Mouse (Mus musculus): ENCODE data around the gene Tmc5. TPM values are rescaled to one million over a fixed set of nuclear protein-coding genes. Genes with fewer than 3 reads are reported as not detected.

Gene Tmc5
- polyA plus RNA-seq, 1 experiment, result not detected

DNA sequence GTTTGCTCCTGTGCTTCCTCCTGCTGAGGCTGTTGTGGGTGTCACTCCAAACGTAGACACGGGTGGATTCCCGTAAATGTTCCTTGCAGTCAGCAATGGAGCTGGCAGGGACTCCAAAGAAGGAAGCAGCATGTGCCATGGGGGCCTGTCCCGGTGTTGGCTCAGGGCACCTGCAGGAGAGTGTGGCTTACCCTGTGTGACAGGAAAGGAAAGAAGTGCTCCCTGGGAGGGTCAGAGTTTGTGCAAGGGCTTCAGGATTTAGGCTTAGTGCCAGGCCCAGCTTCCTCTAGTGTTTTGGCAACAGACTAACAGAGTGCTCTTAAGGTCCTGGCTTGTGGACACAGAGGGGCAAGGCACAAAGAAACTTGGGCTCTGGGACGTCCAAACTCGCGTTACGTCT lies 7.7 kb downstream of the Tmc5 start:
- 80% methylated on average over 8 of the region's 8 CpGs for WGBS
- H3K4me3 ChIP-seq (ENCODE audit: extremely low read depth, insufficient read depth, insufficient read length), result no peak overlapping the region
- DNase-seq (ENCODE audit: low read depth in 1 of 2, low spot score in 2 of 2), result no peak

DNA sequence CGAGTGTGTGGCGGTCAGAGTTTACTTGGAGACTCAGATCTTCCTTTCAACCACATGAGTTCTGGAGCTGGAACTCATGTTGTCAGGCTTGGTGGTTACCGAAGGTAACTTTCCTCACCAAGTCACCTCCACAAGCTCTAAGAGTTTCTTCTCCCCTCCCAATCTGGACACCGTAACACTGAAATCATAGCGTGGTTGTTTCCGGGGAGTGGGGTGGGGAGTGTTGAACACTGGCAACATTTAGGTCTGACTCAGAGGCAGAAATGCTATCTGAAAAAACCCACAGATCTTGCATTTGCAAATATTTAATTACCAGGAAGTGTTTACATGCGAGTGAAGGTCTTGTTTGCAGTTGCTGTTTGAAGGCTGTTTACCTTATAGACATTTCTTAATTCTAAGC lies 12.7 kb downstream of the Tmc5 start:
- no peak for DNase-seq (ENCODE audit: low read depth in 1 of 2, low spot score in 2 of 2)
- 91% methylated on average over 7 of the region's 7 CpGs for WGBS
- Histone ChIP-seq H3K36me3 (ENCODE audit: control insufficient read depth, insufficient read depth, low read length) (no peaks in the 10 kb centered on the region), H3K4me3 (ENCODE audit: extremely low read depth, insufficient read depth, insufficient read length) (no peak overlapping the region), H3K4me1 (ENCODE audit: control insufficient read depth, insufficient read depth, insufficient read length) (no peaks in the 10 kb centered on the region), H3K27me3 (ENCODE audit: control insufficient read depth, insufficient read depth, low read length) (no peaks in the 10 kb centered on the region), H3K27ac (ENCODE audit: insufficient read depth, low read length) (no peak overlapping the region)
- TF ChIP-seq POLR2A (IDR thresholded peaks at IDR 0.05; ENCODE audit: low read depth, low read length) (no peak), CTCF (IDR thresholded peaks at IDR 0.05; ENCODE audit: extremely low read depth, insufficient read depth, insufficient read length, insufficient replicate concordance) (no peak)

More for the DNA sequence above, 7.7 kb downstream of the Tmc5 start:
- H3K36me3 ChIP-seq (ENCODE audit: control insufficient read depth, insufficient read depth, low read length), result no peaks in the 10 kb centered on the region
- H3K27me3 ChIP-seq (ENCODE audit: control insufficient read depth, insufficient read depth, low read length), result no peaks in the 10 kb centered on the region
- no peaks in the 10 kb centered on the region for H3K4me1 ChIP-seq (ENCODE audit: control insufficient read depth, insufficient read depth, insufficient read length)
- TF ChIP-seq CTCF (IDR thresholded peaks at IDR 0.05; ENCODE audit: extremely low read depth, insufficient read depth, insufficient read length, insufficient replicate concordance) (no peak), POLR2A (IDR thresholded peaks at IDR 0.05; ENCODE audit: low read depth, low read length) (no peak)
- no peak overlapping the region for H3K27ac ChIP-seq (ENCODE audit: insufficient read depth, low read length)

DNA sequence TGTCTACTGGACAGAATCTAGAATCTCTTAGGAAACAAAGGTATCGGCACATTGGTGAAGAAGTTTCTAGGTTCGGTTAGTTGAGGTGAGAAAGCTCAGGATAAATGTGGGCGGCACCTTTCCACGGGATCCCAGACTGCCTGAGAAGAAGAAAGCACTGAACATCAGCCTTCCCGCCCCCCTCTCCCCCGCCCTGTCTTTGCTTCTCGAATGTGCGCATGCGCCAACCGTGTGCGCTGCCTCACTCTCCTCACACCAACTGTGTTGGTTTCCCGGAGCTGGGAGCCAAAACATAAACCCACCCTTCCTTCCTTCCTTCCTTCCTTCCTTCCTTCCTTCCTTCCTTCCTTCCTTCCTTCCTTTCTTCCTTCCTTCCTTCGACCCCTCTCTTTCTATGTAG lies 13.6 kb downstream of the Tmc5 start:
- Histone ChIP-seq H3K4me3 (ENCODE audit: extremely low read depth, insufficient read depth, insufficient read length) (no peak overlapping the region), H3K27me3 (ENCODE audit: control insufficient read depth, insufficient read depth, low read length) (no peaks in the 10 kb centered on the region), H3K27ac (ENCODE audit: insufficient read depth, low read length) (no peak overlapping the region), H3K4me1 (ENCODE audit: control insufficient read depth, insufficient read depth, insufficient read length) (no peaks in the 10 kb centered on the region), H3K36me3 (ENCODE audit: control insufficient read depth, insufficient read depth, low read length) (no peaks in the 10 kb centered on the region)
- TF ChIP-seq CTCF (IDR thresholded peaks at IDR 0.05; ENCODE audit: extremely low read depth, insufficient read depth, insufficient read length, insufficient replicate concordance), result no peak
- no peak for TF ChIP-seq POLR2A (IDR thresholded peaks at IDR 0.05; ENCODE audit: low read depth, low read length)
- DNase-seq (ENCODE audit: low read depth in 1 of 2, low spot score in 2 of 2), result no peak
- WGBS, result 87% methylated on average over 13 of the region's 13 CpGs

DNA sequence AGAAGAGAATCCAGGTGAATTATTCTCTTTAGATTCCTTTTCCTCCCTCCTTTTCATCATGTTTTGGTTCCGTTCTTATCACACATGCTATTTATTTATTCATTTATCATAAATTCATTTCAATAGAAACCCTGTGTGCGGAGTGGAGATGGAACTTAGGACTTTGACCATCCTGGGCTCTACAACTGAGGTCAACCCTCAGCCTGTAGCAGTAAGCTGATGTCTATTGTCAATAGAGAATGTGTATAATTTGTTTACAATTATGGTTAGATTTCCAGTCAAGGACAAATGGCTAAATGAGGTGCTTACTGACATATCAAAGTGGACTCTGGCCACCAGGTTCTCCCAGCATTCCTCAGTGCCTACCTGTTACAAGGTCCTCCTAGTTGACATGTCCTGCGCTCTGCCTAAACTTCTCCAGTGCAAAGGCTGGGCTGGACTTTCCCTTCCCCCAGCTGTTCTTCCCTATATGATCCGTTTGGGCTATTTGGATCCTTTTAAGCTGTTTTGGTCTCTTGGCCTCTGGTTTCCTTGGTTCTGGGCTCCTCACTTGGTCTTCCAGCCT lies 14.2 kb downstream of the Tmc5 start:
- TF ChIP-seq POLR2A (IDR thresholded peaks at IDR 0.05; ENCODE audit: low read depth, low read length) (no peak), CTCF (IDR thresholded peaks at IDR 0.05; ENCODE audit: extremely low read depth, insufficient read depth, insufficient read length, insufficient replicate concordance) (no peak)
- Histone ChIP-seq H3K27me3 (ENCODE audit: control insufficient read depth, insufficient read depth, low read length) (no peaks in the 10 kb centered on the region), H3K36me3 (ENCODE audit: control insufficient read depth, insufficient read depth, low read length) (no peaks in the 10 kb centered on the region), H3K4me3 (ENCODE audit: extremely low read depth, insufficient read depth, insufficient read length) (no peak overlapping the region), H3K4me1 (ENCODE audit: control insufficient read depth, insufficient read depth, insufficient read length) (no peaks in the 10 kb centered on the region), H3K27ac (ENCODE audit: insufficient read depth, low read length) (no peak overlapping the region)
- no peak for DNase-seq (ENCODE audit: low read depth in 1 of 2, low spot score in 2 of 2)
- 87% methylated on average over 4 of the region's 4 CpGs for WGBS

DNA sequence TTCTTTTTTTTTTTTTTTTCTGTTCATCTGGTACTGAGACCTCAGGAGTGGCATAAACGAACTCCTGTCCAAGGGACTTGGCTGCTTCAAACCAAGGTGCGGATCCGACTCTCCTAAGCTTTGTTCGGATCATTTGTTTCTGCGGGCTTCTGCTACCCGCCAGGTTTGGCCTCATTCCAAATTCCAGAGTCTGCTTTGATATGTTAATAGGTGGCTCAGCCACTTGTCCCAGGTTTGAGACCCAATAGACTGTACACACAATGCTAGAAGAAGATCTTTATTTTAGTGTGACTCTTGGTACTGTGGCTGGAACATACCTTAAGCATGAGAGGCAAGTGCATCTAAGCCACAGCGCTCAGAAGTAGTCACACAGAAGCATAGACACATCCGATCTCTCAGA lies 14.8 kb downstream of the Tmc5 start:
- no peak overlapping the region for H3K27ac ChIP-seq (ENCODE audit: insufficient read depth, low read length)
- no peak for DNase-seq (ENCODE audit: low read depth in 1 of 2, low spot score in 2 of 2)
- H3K36me3 ChIP-seq (ENCODE audit: control insufficient read depth, insufficient read depth, low read length), result no peaks in the 10 kb centered on the region
- no peak overlapping the region for H3K4me3 ChIP-seq (ENCODE audit: extremely low read depth, insufficient read depth, insufficient read length)
- H3K4me1 ChIP-seq (ENCODE audit: control insufficient read depth, insufficient read depth, insufficient read length), result no peaks in the 10 kb centered on the region
- WGBS, result 89% methylated on average over 8 of the region's 8 CpGs
- no peaks in the 10 kb centered on the region for H3K27me3 ChIP-seq (ENCODE audit: control insufficient read depth, insufficient read depth, low read length)
- TF ChIP-seq CTCF (IDR thresholded peaks at IDR 0.05; ENCODE audit: extremely low read depth, insufficient read depth, insufficient read length, insufficient replicate concordance) (no peak), POLR2A (IDR thresholded peaks at IDR 0.05; ENCODE audit: low read depth, low read length) (no peak)

DNA sequence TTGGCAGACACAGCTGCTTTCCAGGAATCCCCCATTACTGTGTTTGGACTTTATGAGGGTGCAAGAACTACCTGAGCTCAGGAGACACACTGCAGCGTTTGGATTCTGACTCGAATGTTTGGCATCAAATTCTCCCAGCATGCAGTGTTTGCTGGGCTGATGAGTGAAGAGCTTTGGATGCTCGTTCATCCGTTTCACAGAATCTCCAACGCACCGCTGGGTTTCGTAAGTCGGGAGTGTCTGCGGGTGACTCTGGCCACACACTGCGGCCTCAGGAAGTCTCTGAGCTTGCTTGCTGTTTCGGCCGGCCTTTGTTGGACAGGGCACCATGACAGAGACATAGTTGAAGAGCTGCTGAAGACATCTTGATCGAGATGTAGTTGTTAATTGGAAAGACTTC lies 17.0 kb downstream of the Tmc5 start:
- WGBS, result 82% methylated on average over 13 of the region's 13 CpGs
- H3K4me3 ChIP-seq (ENCODE audit: extremely low read depth, insufficient read depth, insufficient read length), result no peak overlapping the region
- no peaks in the 10 kb centered on the region for H3K36me3 ChIP-seq (ENCODE audit: control insufficient read depth, insufficient read depth, low read length)
- H3K27me3 ChIP-seq (ENCODE audit: control insufficient read depth, insufficient read depth, low read length), result no peaks in the 10 kb centered on the region
- no peaks in the 10 kb centered on the region for H3K4me1 ChIP-seq (ENCODE audit: control insufficient read depth, insufficient read depth, insufficient read length)
- no peak overlapping the region for H3K27ac ChIP-seq (ENCODE audit: insufficient read depth, low read length)
- no peak for DNase-seq (ENCODE audit: low read depth in 1 of 2, low spot score in 2 of 2)
- no peak for TF ChIP-seq CTCF (IDR thresholded peaks at IDR 0.05; ENCODE audit: extremely low read depth, insufficient read depth, insufficient read length, insufficient replicate concordance)
- no peak for TF ChIP-seq POLR2A (IDR thresholded peaks at IDR 0.05; ENCODE audit: low read depth, low read length)

DNA sequence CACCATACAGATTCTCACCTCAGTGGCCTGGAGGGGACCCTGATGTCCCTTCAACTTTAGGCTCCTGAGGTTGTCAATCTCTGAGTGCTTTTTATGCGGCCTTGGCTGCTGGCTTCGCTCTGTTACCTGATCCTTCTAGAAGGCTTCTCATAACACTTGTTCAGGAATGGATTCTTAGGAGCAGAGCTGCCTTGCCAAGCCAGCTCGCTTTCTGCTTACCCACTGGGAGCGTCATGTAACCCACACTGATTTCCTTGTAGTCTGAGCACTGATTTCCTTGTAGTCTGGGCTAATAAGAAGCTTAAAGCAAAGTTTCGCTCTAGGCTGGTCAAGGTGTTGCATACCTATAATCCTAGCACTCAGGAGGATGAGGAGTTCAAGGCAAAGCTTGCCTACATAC lies 21.0 kb downstream of the Tmc5 start:
- 92% methylated on average over 5 of the region's 5 CpGs for WGBS
- no peak for TF ChIP-seq CTCF (IDR thresholded peaks at IDR 0.05; ENCODE audit: extremely low read depth, insufficient read depth, insufficient read length, insufficient replicate concordance)
- TF ChIP-seq POLR2A (IDR thresholded peaks at IDR 0.05; ENCODE audit: low read depth, low read length), result no peak
- no peaks in the 10 kb centered on the region for H3K4me1 ChIP-seq (ENCODE audit: control insufficient read depth, insufficient read depth, insufficient read length)

More for the DNA sequence above, 21.0 kb downstream of the Tmc5 start:
- DNase-seq (ENCODE audit: low read depth in 1 of 2, low spot score in 2 of 2), result no peak
- Histone ChIP-seq H3K27ac (ENCODE audit: insufficient read depth, low read length) (no peak overlapping the region), H3K27me3 (ENCODE audit: control insufficient read depth, insufficient read depth, low read length) (no peaks in the 10 kb centered on the region), H3K36me3 (ENCODE audit: control insufficient read depth, insufficient read depth, low read length) (no peaks in the 10 kb centered on the region), H3K4me3 (ENCODE audit: extremely low read depth, insufficient read depth, insufficient read length) (no peak overlapping the region)
